Mouse (Mus musculus): ENCODE measurements around the gene Grm1.

The Grm1 gene

DNA sequence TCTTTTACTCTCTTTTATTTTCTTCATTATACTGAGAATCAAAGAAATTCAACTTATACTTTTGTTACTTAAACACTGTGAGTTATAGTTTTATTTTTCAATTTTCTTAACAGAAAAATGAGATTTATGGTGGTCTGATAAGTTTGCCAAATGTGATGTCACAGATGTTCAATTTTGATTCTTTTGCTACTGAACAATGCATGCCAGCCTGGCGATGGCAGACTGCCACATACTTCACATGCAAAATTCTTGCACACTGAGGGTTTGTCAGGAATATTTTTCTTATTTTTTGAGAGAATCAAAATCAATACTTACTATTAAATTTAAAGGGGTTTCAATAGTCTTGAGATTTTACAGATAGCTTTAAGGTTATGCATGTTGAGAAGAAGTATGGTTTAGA lies 251.0 kb downstream of the Grm1 start:
- DNase-seq (ENCODE audit: low spot score in 2 of 2) = peak; percentile 33 to 40

- no peak for DNase-seq (ENCODE audit: low spot score in 2 of 2)
Measured at GRCm38 (mm10) chr10:10827308-10827707, 254.8 kb downstream of the Grm1 start.

DNA sequence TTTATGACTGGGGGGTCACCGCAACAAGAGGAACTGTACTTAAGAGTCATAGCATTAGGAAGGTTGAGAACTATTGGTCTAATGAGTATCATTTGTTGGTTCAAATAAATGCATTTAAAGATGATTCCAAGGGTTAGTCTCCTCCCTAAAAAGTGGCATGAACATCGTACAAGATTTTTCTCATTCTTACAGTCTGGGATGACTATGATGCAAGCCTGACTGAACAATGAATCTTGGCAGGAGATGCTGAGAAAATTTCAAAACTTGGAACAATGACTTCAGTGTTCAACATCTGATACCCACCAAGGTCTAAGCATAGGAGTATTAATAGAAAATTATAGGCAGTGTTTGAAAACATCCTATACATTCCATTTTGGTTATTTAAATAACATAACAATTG lies 264.1 kb downstream of the Grm1 start:
- DNase-seq (ENCODE audit: low spot score in 2 of 2) = no peak

DNA sequence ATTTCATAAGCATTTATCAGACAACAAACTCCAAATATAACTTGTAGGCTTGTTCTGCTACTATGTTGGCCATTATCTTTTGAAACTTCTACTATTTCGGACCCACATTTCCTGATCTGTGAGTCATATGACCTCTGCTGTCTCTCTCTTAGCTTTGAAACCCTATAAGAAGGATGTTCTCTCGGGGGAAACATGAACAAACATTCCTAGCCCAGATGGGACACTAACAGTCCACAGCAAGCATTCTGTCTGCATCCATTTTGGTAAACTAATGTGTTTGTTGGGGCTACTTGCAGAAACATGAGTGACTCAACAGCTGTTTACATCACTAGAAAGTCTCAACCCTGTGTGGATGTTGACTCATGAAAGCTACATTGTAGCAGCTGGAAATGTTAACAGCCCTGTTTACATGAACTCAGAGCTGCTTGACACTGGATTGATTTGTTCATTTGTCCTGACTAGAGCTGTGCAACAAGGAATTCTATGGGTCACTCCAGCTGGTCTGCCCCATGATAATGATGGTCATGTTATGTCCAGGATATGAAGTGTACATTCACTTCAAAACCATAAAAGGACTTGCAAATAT lies 267.4 kb downstream of the Grm1 start:
- DNase-seq (ENCODE audit: low spot score in 2 of 2) = no peak

- peak; percentile 71 to 84 for DNase-seq (ENCODE audit: low spot score in 2 of 2)
Measured at GRCm38 (mm10) chr10:10812750-10813711, 269.1 kb downstream of the Grm1 start.

- no peak for DNase-seq (ENCODE audit: low spot score in 2 of 2)
Measured at GRCm38 (mm10) chr10:10809777-10810176, 272.4 kb downstream of the Grm1 start.

DNA sequence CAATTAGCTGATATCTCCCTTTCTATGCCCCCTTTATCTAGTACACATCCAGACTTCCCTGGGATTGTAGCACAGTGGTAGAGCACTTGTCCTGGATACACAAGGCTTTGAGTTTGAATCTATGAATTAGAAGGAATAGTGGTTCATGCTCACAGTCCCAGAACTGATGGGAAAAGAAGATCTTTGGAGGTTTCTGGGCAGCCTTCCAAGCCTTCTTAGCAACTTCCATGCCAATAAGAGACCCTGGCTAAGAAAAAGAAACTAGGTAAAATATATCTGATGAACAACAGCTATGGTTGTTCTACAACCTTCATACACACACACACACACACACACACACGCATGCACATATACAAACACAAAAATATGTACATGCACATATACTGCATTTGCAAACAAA lies 286.8 kb downstream of the Grm1 start:
- peak; percentile 26 to 29 for DNase-seq (ENCODE audit: low spot score in 2 of 2)

DNA sequence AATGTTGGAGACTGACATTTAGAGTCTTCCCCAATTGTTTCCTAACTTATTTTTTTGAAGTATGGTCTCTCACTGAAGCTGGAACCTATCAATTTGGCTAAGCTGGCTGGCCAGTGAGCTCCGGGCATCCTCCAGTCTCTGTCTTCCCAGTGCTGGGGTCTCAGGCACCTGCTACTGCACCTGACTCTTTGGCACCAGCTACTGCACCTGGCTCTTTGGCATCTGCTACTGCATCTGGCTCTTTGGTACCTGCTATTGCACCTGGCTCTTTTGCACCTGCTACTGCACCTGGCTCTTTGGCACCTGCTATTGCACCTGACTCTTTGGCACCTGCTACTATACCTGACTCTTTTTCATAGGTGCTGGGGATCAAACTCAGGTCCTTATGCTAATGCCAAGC lies 291.7 kb downstream of the Grm1 start:
- no peak for DNase-seq (ENCODE audit: low spot score in 2 of 2)

- DNase-seq (ENCODE audit: low spot score in 2 of 2) = no peak
Measured at GRCm38 (mm10) chr10:10789967-10790366, 292.2 kb downstream of the Grm1 start.

DNA sequence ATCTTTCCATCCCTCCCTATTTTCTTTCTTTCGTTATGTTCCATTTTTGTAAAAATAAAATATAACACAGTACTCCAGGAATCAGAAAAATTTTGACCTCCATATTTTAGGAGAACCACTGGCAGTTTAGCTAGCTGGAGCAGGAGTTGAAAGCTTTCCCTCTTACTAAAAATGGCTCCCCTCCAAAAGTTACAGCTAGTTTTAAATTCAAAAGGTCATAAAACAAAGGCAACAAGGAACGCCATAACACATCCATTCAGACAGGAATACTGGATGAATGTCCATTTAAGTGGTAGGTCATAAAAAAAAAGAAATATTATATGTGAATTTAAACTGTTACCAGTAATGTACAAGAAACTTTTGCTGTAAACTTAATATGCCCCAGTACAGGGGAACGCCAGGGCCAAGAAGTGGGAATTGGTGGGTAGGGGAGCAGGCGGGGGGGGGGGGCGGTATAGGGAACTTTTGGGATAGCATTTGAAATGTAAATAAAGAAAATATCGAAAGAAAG lies 294.2 kb downstream of the Grm1 start:
- no peak for DNase-seq (ENCODE audit: low spot score in 2 of 2)

GRCm38 (mm10) chr10:10785122-10785521 lies 297.0 kb downstream of the Grm1 start:
- DNase-seq (ENCODE audit: low spot score in 2 of 2) = no peak

- no peak for DNase-seq (ENCODE audit: low spot score in 2 of 2)
Measured at GRCm38 (mm10) chr10:10774827-10775226, 307.3 kb downstream of the Grm1 start.

DNA sequence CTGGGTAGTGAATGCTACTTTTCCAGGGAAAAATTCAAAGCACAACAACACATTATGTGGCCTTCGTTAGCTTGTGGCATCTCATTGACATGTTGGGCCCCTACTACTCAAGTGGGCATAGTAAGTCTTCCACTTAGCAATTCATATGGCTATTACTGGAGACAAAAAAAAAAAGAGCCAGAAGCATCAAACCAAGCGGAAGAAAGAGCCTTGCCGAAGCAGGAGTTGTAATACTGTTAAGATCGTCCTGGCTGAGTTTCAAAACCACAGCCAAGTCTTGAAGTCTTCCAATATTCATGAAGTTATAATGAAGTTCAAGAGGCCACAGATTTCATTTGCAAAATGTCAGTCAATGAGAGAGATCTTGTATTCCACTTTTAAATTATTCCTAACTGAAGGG lies 319.1 kb downstream of the Grm1 start:
- no peak for DNase-seq (ENCODE audit: low spot score in 2 of 2)

DNA sequence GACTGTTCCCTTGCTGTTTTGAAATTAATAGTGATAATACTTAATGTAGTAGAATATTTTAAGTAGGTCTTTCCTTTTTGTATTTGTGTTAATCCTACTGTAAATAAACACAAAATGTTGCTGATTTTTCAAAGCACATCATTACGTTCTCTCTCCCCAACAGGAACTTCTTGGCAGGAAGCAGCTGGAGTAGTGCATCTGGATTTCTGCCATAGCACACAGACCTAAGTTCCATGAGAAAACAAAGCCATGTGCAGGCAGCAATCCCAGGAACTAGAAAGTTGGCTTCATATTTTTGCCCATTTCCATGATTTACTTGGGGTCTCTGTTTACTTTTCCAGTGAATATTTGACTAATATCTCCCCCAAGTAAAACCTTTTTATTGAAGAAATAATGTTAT lies 320.9 kb downstream of the Grm1 start:
- DNase-seq (ENCODE audit: low spot score in 2 of 2) = peak in 1 of 2 experiments; percentile 23

DNA sequence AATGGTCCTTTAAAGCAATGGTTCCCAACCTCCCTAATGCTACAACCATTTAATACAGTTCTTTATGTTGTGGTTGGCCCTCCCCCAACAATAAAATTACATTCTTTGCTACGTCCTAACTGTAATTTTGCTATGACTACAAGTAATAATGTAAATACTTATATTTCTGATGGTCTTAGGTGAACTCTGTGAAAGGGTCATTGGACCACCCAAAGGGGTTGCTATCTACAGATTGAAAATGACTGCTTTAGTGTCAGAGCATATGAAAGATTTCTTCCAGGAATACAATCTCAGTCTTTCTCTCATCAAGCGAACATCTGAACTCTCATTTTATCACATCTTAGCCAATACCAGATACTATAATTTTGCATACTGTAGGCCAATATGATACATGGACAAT lies 321.4 kb downstream of the Grm1 start:
- no peak for DNase-seq (ENCODE audit: low spot score in 2 of 2)

DNA sequence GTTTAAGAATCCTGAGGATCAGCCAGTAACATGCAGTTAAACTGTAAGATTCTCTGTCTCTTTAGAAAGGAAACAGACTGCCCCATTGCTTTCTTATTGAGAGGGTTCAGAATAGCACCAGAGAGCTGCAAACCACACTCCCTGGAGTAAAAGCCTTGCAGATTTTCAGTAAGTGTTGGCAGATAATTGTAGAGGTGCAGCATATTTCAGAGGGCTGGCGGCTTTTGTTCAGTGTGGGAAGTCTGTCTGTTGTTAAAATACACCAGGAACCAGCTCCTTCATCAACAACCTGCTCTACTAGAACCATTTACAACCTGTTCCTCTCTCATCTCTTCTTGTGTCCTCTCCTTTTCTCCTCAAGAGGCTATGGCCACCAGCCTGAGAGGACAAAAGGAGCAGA lies 331.1 kb downstream of the Grm1 start:
- no peak for DNase-seq (ENCODE audit: low spot score in 2 of 2)

- no peak for DNase-seq (ENCODE audit: low spot score in 2 of 2)
Measured at GRCm38 (mm10) chr10:10744097-10744496, 338.1 kb downstream of the Grm1 start.

DNA sequence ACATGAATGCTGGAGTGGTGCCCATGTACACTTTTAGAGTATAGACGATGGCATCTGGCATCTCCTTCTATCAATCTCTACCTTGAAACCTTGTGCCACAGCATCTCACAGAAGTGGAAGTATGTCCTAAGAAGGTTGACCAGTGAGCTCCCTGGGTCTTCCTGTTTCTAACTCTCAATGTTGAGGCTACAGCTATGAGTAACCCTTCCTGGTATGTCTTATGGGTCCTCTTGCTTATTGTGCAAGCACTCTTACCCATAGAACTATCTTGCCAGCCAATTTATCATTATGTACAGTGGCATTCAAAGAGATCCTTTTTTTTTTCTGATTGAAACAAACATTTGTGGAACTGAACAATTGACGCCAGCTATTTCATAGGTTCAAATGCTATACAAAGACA lies 340.0 kb downstream of the Grm1 start:
- no peak for DNase-seq (ENCODE audit: low spot score in 2 of 2)

- DNase-seq (ENCODE audit: low spot score in 2 of 2) = no peak
Measured at GRCm38 (mm10) chr10:10741314-10741713, 340.8 kb downstream of the Grm1 start.

DNA sequence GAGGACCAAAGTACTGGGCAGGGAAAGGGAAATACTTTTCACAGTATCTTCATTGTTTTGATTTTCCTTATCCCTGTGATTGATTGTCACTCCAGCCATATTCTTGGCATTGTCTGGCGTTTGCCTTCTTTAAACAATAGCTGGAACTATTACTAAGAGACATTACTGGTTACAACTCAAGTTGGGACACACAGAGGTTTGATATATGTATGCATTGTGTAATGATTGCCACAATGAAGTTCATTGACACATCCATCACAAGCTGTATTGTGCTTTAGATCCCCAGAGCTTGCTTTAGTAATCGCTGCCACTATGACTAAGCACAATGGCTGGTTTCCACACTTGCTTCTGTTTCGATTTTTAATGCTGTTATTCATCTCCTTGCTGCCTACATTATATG lies 341.4 kb downstream of the Grm1 start:
- no peak for DNase-seq (ENCODE audit: low spot score in 2 of 2)

GRCm38 (mm10) chr10:10737041-10737681 lies 345.0 kb downstream of the Grm1 start:
- peak; percentile 49 to 64 for DNase-seq (ENCODE audit: low spot score in 2 of 2)

DNA sequence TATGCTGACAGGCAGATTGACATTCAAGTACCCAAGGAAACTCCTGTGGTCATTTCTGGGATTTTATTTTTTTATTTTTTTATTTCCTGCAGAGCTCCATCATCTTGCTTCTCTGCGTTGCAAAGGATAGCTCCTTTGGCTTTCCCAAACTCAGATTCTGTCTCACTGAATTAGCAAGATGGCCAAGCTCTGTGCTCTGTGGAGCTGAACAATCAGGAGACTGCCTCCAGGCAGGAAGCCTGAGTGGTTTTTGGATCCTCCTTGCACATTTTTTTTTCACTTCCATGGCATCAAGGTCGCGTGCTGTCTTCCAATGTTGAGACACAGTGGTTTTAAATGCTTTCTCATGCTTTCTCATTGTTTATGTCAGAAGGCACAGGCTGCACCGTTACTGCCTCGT lies 347.6 kb downstream of the Grm1 start:
- no peak for DNase-seq (ENCODE audit: low spot score in 2 of 2)

GRCm38 (mm10) chr10:10733092-10733491 lies 349.1 kb downstream of the Grm1 start:
- no peak for DNase-seq (ENCODE audit: low spot score in 2 of 2)

Measured in right cerebral cortex, postnatal 10 days (tissue).